Mouse (Mus musculus) testis, adult 2 months (tissue): ENCODE data around the gene Atp8a2. TPM values are rescaled to one million over a fixed set of nuclear protein-coding genes. Genes with fewer than 3 reads are reported as not detected.

Source experiments
- H3K27ac ChIP-seq: fragments of 200-500 bp; 2 replicates; pipeline ENCODE4 v1.5.1; 2012; ENCODE audit warnings: low read depth, low read length; ENCODE audit not compliant: control insufficient read depth, insufficient read depth
- H3K27me3 ChIP-seq: fragments of 200-500 bp; 2 replicates; pipeline ENCODE4 v1.6.1; 2012; ENCODE audit warnings: mild to moderate bottlenecking, low read length, moderate library complexity; ENCODE audit not compliant: control insufficient read depth, insufficient read depth
- H3K36me3 ChIP-seq: fragments of 200-500 bp; 2 replicates; pipeline ENCODE4 v1.6.1; 2012; ENCODE audit warnings: mild to moderate bottlenecking, low read length; ENCODE audit not compliant: control insufficient read depth, insufficient read depth
- H3K4me1 ChIP-seq: fragments of 200-500 bp; 2 replicates; pipeline ENCODE4 v1.6.1; 2012; ENCODE audit warnings: low read length; ENCODE audit not compliant: control insufficient read depth, insufficient read depth
- H3K4me3 ChIP-seq: fragments of 200-500 bp; 2 replicates; pipeline ENCODE4 v1.5.1; 2012; ENCODE audit warnings: low read depth, mild to moderate bottlenecking, low read length, moderate library complexity, mixed read lengths; ENCODE audit not compliant: control insufficient read depth
- CTCF ChIP-seq: fragments of 200-500 bp; IDR thresholded peaks from 2 replicates; pipeline ENCODE4 v1.5.1; 2012; ENCODE audit warnings: low read depth, mild to moderate bottlenecking, inconsistent platforms, low read length, moderate library complexity; ENCODE audit not compliant: control insufficient read depth, insufficient read depth, insufficient replicate concordance
- POLR2A ChIP-seq: fragments of 200-500 bp; IDR thresholded peaks from 2 replicates; pipeline ENCODE4 v1.6.1; 2012; ENCODE audit warnings: low read depth, mild to moderate bottlenecking, inconsistent platforms, low read length, moderate library complexity; ENCODE audit not compliant: control insufficient read depth
- polyA plus RNA-seq: library from polyadenylated mRNA; depleted of rRNA; stranded (reverse); fragments of >200 nt; gene quantifications from 2 replicates; pipeline ENCODE4 v1.2.3, GENCODE M21; 2012

Gene Atp8a2
- polyA plus RNA-seq, 1 experiment = 18.8 TPM

GRCm38 (mm10) chr14:59783348-59784341 is 413.3 kb downstream of the Atp8a2 start:
- TF ChIP-seq CTCF (no peak), POLR2A (no peak)
- no peaks in the 10 kb centered on the region for H3K36me3 ChIP-seq
- no peaks in the 10 kb centered on the region for H3K4me1 ChIP-seq
- H3K4me3 ChIP-seq = no peak overlapping the region
- H3K27me3 ChIP-seq = no peaks in the 10 kb centered on the region
- no peak overlapping the region for H3K27ac ChIP-seq

- TF ChIP-seq POLR2A = no peak
- TF ChIP-seq CTCF = no peak
- no peaks in the 10 kb centered on the region for H3K4me1 ChIP-seq
- H3K36me3 ChIP-seq = no peaks in the 10 kb centered on the region
- no peak overlapping the region for H3K4me3 ChIP-seq
- no peaks in the 10 kb centered on the region for H3K27me3 ChIP-seq
- no peak overlapping the region for H3K27ac ChIP-seq
Observed at GRCm38 (mm10) chr14:59780391-59780790, 416.6 kb downstream of the Atp8a2 start.

GRCm38 (mm10) chr14:59762227-59762626 is 434.8 kb downstream of the Atp8a2 start:
- Histone ChIP-seq H3K4me1 (no peaks in the 10 kb centered on the region), H3K27ac (no peak overlapping the region), H3K4me3 (no peak overlapping the region), H3K27me3 (no peaks in the 10 kb centered on the region), H3K36me3 (no peaks in the 10 kb centered on the region)
- TF ChIP-seq CTCF (no peak), POLR2A (no peak)

DNA sequence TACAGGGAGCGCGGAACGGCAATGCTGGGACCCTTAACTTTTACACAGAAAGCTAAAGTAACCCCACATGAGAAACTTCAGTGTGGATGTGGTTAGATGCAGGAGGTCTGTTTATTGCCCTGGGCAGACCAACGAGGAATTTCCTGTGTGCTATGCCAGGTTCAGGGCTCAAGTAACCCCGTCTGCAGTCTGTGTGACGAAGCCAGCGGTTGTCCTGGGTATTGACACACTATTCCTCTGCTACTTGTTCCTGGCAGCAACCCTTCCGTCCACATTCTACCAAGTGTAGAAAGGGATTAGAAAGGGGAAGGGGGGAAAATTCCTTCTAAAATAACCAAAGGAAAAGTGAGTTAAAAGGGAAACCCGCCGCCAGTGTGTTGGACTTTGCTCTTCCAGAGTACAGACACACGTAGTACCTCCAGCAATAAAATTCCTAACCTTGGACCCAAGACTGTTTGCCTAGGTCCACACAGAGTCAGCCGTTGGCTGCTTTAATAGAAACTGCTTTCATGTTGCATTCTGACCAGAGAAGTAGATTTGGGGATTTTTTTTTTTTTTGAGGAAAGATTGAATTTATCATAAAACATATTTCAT is 437.0 kb downstream of the Atp8a2 start:
- no peaks in the 10 kb centered on the region for H3K27me3 ChIP-seq
- no peak for TF ChIP-seq POLR2A
- TF ChIP-seq CTCF = no peak
- no peaks in the 10 kb centered on the region for H3K36me3 ChIP-seq
- no peak overlapping the region for H3K4me3 ChIP-seq
- no peaks in the 10 kb centered on the region for H3K4me1 ChIP-seq
- H3K27ac ChIP-seq = no peak overlapping the region

GRCm38 (mm10) chr14:59759196-59759839 is 437.7 kb downstream of the Atp8a2 start:
- no peak for TF ChIP-seq POLR2A
- no peak for TF ChIP-seq CTCF
- no peaks in the 10 kb centered on the region for H3K36me3 ChIP-seq
- no peaks in the 10 kb centered on the region for H3K27me3 ChIP-seq
- H3K27ac ChIP-seq = no peak overlapping the region
- H3K4me3 ChIP-seq = no peak overlapping the region
- H3K4me1 ChIP-seq = no peaks in the 10 kb centered on the region

GRCm38 (mm10) chr14:59752401-59752800 is 444.6 kb downstream of the Atp8a2 start:
- Histone ChIP-seq H3K27ac (no peak overlapping the region), H3K4me3 (no peak overlapping the region)
- TF ChIP-seq POLR2A (no peak), CTCF (no peak)

GRCm38 (mm10) chr14:59750005-59750404 is 447.0 kb downstream of the Atp8a2 start:
- no peaks in the 10 kb centered on the region for H3K27me3 ChIP-seq
- no peak overlapping the region for H3K4me3 ChIP-seq
- no peak overlapping the region for H3K27ac ChIP-seq
- no peaks in the 10 kb centered on the region for H3K4me1 ChIP-seq
- TF ChIP-seq POLR2A (no peak), CTCF (no peak)
- H3K36me3 ChIP-seq = no peaks in the 10 kb centered on the region

More at GRCm38 (mm10) chr14:59752401-59752800, 444.6 kb downstream of the Atp8a2 start:
- Histone ChIP-seq H3K36me3 (no peaks in the 10 kb centered on the region), H3K27me3 (no peaks in the 10 kb centered on the region), H3K4me1 (no peaks in the 10 kb centered on the region)
